Mouse (Mus musculus) right cerebral cortex, adult 18-20 months (tissue): ENCODE measurements around the gene 1700018B08Rik.

ENCODE experiments used
- DNase-seq: peaks from one replicate; pipeline ENCODE4 v3.0.0; 2022; ENCODE audit warnings: mixed read lengths

The 1700018B08Rik gene

GRCm38 (mm10) chr8:121561636-121562345 is 17.7 kb upstream of the 1700018B08Rik start:
- DNase-seq = peak; percentile 36

- DNase-seq = no peak
Measured at GRCm38 (mm10) chr8:121560432-121561100, 16.4 kb upstream of the 1700018B08Rik start.

GRCm38 (mm10) chr8:121559801-121560200 is 15.7 kb upstream of the 1700018B08Rik start:
- DNase-seq = no peak

GRCm38 (mm10) chr8:121558538-121558937 is 14.4 kb upstream of the 1700018B08Rik start:
- no peak for DNase-seq

- DNase-seq = no peak
Measured at GRCm38 (mm10) chr8:121557746-121558145, 13.6 kb upstream of the 1700018B08Rik start.

GRCm38 (mm10) chr8:121553831-121554475 is 9.8 kb upstream of the 1700018B08Rik start:
- DNase-seq = peak; percentile 30

GRCm38 (mm10) chr8:121552506-121552905 is 8.4 kb upstream of the 1700018B08Rik start:
- DNase-seq = no peak

GRCm38 (mm10) chr8:121551065-121551985 is 7.2 kb upstream of the 1700018B08Rik start:
- DNase-seq = no peak

- DNase-seq = no peak
Measured at GRCm38 (mm10) chr8:121550056-121550455, 5.9 kb upstream of the 1700018B08Rik start.

GRCm38 (mm10) chr8:121547132-121547531 is 3.0 kb upstream of the 1700018B08Rik start:
- peak; percentile 69 for DNase-seq

GRCm38 (mm10) chr8:121544936-121545335 is 816 bp upstream of the 1700018B08Rik start:
- no peak for DNase-seq

GRCm38 (mm10) chr8:121542901-121543300 is 1.2 kb downstream of the 1700018B08Rik start:
- DNase-seq = no peak

GRCm38 (mm10) chr8:121541862-121542261 is 2.3 kb downstream of the 1700018B08Rik start:
- no peak for DNase-seq

- DNase-seq = no peak
Measured at GRCm38 (mm10) chr8:121532381-121532780, 11.7 kb downstream of the 1700018B08Rik start.

- no peak for DNase-seq
Measured at GRCm38 (mm10) chr8:121530639-121531038, 13.5 kb downstream of the 1700018B08Rik start.

GRCm38 (mm10) chr8:121528790-121529189 is 15.3 kb downstream of the 1700018B08Rik start:
- no peak for DNase-seq

- no peak for DNase-seq
Measured at GRCm38 (mm10) chr8:121527751-121528150, 16.4 kb downstream of the 1700018B08Rik start.

- no peak for DNase-seq
Measured at GRCm38 (mm10) chr8:121526811-121527550, 17.1 kb downstream of the 1700018B08Rik start.

GRCm38 (mm10) chr8:121525111-121525818 is 18.9 kb downstream of the 1700018B08Rik start:
- DNase-seq = no peak

GRCm38 (mm10) chr8:121513429-121513828 is 30.7 kb downstream of the 1700018B08Rik start:
- DNase-seq = peak; percentile 60

- no peak for DNase-seq
Measured at GRCm38 (mm10) chr8:121511751-121512150, 32.4 kb downstream of the 1700018B08Rik start.
